Mouse (Mus musculus): ENCODE measurements at regions not wholly inside any gene's neighbourhood (a gene's known extent, or its start where the extent isn't known, plus 50 kb on each side); places are given as distances from the start of the nearest gene placed in this dataset.

GRCm38 (mm10) chr4:100037868-100038267, 57.7 kb upstream of the Ror1 start:
- peak; percentile 22 for DNase-seq (ENCODE audit: low read depth)

GRCm38 (mm10) chr4:100039741-100040140, 55.9 kb upstream of the Ror1 start:
- no peak for DNase-seq (ENCODE audit: low read depth)

- no peak for DNase-seq (ENCODE audit: low read depth)
These were observed 53.6 kb upstream of the Ror1 start for GRCm38 (mm10) chr4:100041982-100042381.

GRCm38 (mm10) chr4:100045164-100045906, 50.3 kb upstream of the Ror1 start:
- DNase-seq (ENCODE audit: low read depth) = peak; percentile 68

Data from NIH3T3 (cell line).